Mouse (Mus musculus): ENCODE data around the gene Casp6. TPM values are rescaled to one million over a fixed set of nuclear protein-coding genes. Genes with fewer than 3 reads are reported as not detected.

Gene Casp6
- 16.5 and 17.5 TPM in 2 replicates for polyA plus RNA-seq (2015; fragmentation: Nextera tagmentation; extraction: Ambion mirVana)

- peak within 1 kb of the TSS; percentile 65 for H3K9ac ChIP-seq (ENCODE audit: low read depth, low read length)
- no peaks in the 10 kb centered on the region for H3K36me3 ChIP-seq (ENCODE audit: control insufficient read depth, insufficient read depth, low read length)
- H3K27ac ChIP-seq (ENCODE audit: low read length): no peak within 1 kb of the TSS; the same call in 1 of the 2 replicates
- no peaks in the 10 kb centered on the region for H3K9me3 ChIP-seq (replicated peaks; ENCODE audit: control insufficient read depth, low read length, poor library complexity, severe bottlenecking)
- WGBS: under 1% methylated on average over 34 of the region's 34 CpGs
- H3K4me1 ChIP-seq (ENCODE audit: control insufficient read depth, insufficient read depth, low read length): peaks cover 6% of the 10 kb centered on the region
- peak within 1 kb of the TSS; percentile 78 for H3K4me2 ChIP-seq (ENCODE audit: low read length)
- H3K27me3 ChIP-seq (ENCODE audit: control insufficient read depth, insufficient read depth, low read depth, low read length): no peaks in the 10 kb centered on the region
- H3K4me3 ChIP-seq (ENCODE audit: low read depth, low read length): peak within 1 kb of the TSS; percentile 49
- peak; percentile 95 for ATAC-seq
These were observed at the start of gene Casp6 for GRCm38 (mm10) chr3:129901271-129901809. Gene Casp6, plus strand, starts transcription at chr3:129901425.

DNA sequence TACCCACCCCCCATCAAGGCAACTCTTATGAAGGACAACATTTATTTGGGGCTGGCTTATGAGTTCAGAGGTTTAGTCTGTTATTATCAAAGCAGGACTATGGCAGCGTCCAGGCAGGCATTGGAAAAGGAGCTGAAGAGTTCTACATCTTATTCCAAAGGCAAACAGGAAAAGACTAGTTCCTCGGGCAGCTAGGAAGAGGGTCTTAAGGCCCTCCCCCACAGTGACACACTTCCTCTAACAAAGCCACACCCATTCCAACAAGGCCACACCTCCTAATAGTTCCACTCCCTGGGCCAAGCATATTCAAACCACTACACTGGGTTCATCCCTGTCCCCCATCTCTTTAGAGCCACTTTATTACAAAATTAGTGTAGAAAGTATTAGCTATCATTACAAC is 38.6 kb upstream of the Casp6 start:
- WGBS: 74% methylated on average over 2 of the region's 2 CpGs
- Histone ChIP-seq H3K36me3 (ENCODE audit: control insufficient read depth, insufficient read depth, low read length) (no peaks in the 10 kb centered on the region), H3K27ac (ENCODE audit: low read length) (no peak overlapping the region), H3K4me3 (ENCODE audit: low read depth, low read length) (no peak overlapping the region), H3K4me2 (ENCODE audit: low read length) (no peak overlapping the region), H3K27me3 (ENCODE audit: control insufficient read depth, insufficient read depth, low read depth, low read length) (no peaks in the 10 kb centered on the region), H3K9me3 (replicated peaks; ENCODE audit: control insufficient read depth, low read length, poor library complexity, severe bottlenecking) (0 out of 2 replicates have a peak, but pooled peaks cover 2% of the 10 kb centered on the region), H3K9ac (ENCODE audit: low read depth, low read length) (no peak overlapping the region), H3K4me1 (ENCODE audit: control insufficient read depth, insufficient read depth, low read length) (no peaks in the 10 kb centered on the region)
- ATAC-seq: no peak

DNA sequence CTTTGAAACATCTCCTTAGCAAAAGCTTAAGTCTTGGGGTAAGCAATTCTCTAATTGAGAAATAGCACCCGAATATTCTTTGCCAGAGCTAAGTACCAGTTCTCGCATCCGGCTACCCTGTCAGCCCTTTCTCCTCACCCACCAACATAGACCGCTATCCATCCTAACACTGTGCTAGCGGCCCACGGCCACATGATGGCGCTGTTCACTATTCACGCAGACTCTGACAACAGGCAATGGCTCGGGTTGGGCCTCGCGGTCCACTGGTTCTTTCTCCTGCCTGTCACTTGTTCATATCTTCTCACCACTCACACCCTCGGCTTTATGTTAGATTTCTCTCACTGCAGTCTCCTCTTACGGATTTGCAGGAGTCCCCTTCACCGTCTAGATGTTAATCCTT is 37.5 kb upstream of the Casp6 start:
- Histone ChIP-seq H3K4me1 (ENCODE audit: control insufficient read depth, insufficient read depth, low read length) (no peaks in the 10 kb centered on the region), H3K9me3 (replicated peaks; ENCODE audit: control insufficient read depth, low read length, poor library complexity, severe bottlenecking) (0 out of 2 replicates have a peak, but pooled peaks cover 2% of the 10 kb centered on the region), H3K4me2 (ENCODE audit: low read length) (no peak overlapping the region), H3K9ac (ENCODE audit: low read depth, low read length) (no peak overlapping the region), H3K27ac (ENCODE audit: low read length) (no peak overlapping the region), H3K27me3 (ENCODE audit: control insufficient read depth, insufficient read depth, low read depth, low read length) (no peaks in the 10 kb centered on the region), H3K36me3 (ENCODE audit: control insufficient read depth, insufficient read depth, low read length) (no peaks in the 10 kb centered on the region), H3K4me3 (ENCODE audit: low read depth, low read length) (no peak overlapping the region)
- ATAC-seq: no peak
- 50% methylated on average over 14 of the region's 14 CpGs for WGBS

GRCm38 (mm10) chr3:129877327-129877726 is 23.9 kb upstream of the Casp6 start:
- Histone ChIP-seq H3K4me1 (ENCODE audit: control insufficient read depth, insufficient read depth, low read length) (peaks cover 9% of the 10 kb centered on the region), H3K27ac (ENCODE audit: low read length) (no peak overlapping the region), H3K27me3 (ENCODE audit: control insufficient read depth, insufficient read depth, low read depth, low read length) (no peaks in the 10 kb centered on the region), H3K9me3 (replicated peaks; ENCODE audit: control insufficient read depth, low read length, poor library complexity, severe bottlenecking) (no peaks in the 10 kb centered on the region), H3K4me2 (ENCODE audit: low read length) (no peak overlapping the region), H3K4me3 (ENCODE audit: low read depth, low read length) (no peak overlapping the region), H3K9ac (ENCODE audit: low read depth, low read length) (no peak overlapping the region), H3K36me3 (ENCODE audit: control insufficient read depth, insufficient read depth, low read length) (no peaks in the 10 kb centered on the region)
- no peak for ATAC-seq
- 89% methylated on average over 10 of the region's 10 CpGs for WGBS

DNA sequence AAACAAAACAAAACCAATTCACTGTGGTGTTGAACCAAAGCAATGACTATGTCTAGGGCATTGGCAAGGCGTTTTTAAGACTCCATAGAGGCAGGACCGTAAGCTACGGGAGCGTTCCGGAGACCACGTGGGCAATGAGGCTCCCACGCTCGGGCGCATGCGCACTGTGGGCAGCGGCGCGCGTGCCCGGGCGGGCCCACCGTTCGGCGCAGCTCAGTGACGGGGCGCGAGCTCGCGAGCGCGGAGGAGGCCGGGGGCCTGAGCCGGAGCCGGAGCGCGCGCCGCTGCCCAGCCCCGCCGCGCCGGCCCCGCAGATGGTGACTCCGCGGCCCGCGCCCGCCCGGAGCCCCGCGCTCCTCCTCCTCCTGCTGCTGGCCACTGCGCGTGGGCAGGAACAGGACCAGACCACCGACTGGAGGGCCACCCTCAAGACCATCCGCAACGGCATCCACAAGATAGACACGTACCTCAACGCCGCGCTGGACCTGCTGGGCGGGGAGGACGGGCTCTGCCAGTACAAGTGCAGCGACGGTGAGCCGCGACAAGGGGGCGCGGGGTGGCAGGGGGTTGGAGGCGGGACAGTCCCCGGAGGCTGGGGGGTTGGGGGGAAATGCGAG is 22.7 kb upstream of the Casp6 start, which contains the start of gene Pla2g12a:
Gene Pla2g12a, plus strand, starts transcription at position 202 of the 617 bp plus-strand sequence.
- H3K4me2 ChIP-seq (ENCODE audit: low read length): peak within 1 kb of the TSS; percentile 82
- under 1% methylated on average over 66 of the region's 66 CpGs for WGBS
- H3K4me3 ChIP-seq (ENCODE audit: low read depth, low read length): peak within 1 kb of the TSS; percentile 76
- H3K9me3 ChIP-seq (replicated peaks; ENCODE audit: control insufficient read depth, low read length, poor library complexity, severe bottlenecking): no peaks in the 10 kb centered on the region
- peak within 1 kb of the TSS; percentile 87 for H3K9ac ChIP-seq (ENCODE audit: low read depth, low read length)
- no peaks in the 10 kb centered on the region for H3K27me3 ChIP-seq (ENCODE audit: control insufficient read depth, insufficient read depth, low read depth, low read length)
- peaks cover 9% of the 10 kb centered on the region for H3K4me1 ChIP-seq (ENCODE audit: control insufficient read depth, insufficient read depth, low read length)
- H3K36me3 ChIP-seq (ENCODE audit: control insufficient read depth, insufficient read depth, low read length): no peaks in the 10 kb centered on the region
- peak within 1 kb of the TSS; percentile 84 for H3K27ac ChIP-seq (ENCODE audit: low read length)
- peak; percentile 96 for ATAC-seq

- no peaks in the 10 kb centered on the region for H3K27me3 ChIP-seq (ENCODE audit: control insufficient read depth, insufficient read depth, low read depth, low read length)
- no peaks in the 10 kb centered on the region for H3K36me3 ChIP-seq (ENCODE audit: control insufficient read depth, insufficient read depth, low read length)
- peak; percentile 68 for ATAC-seq
- H3K9me3 ChIP-seq (replicated peaks; ENCODE audit: control insufficient read depth, low read length, poor library complexity, severe bottlenecking): no peaks in the 10 kb centered on the region
- peak overlapping the region; percentile 84 for H3K27ac ChIP-seq (ENCODE audit: low read length)
- peak overlapping the region; percentile 76 for H3K4me3 ChIP-seq (ENCODE audit: low read depth, low read length)
- peak overlapping the region; percentile 82 for H3K4me2 ChIP-seq (ENCODE audit: low read length)
- WGBS: 0% methylated on average over 23 of the region's 25 CpGs
- H3K4me1 ChIP-seq (ENCODE audit: control insufficient read depth, insufficient read depth, low read length): peaks cover 9% of the 10 kb centered on the region
- peak overlapping the region; percentile 87 for H3K9ac ChIP-seq (ENCODE audit: low read depth, low read length)
These were observed 22.0 kb upstream of the Casp6 start for GRCm38 (mm10) chr3:129879131-129879757.

- Histone ChIP-seq H3K4me3 (ENCODE audit: low read depth, low read length) (no peak overlapping the region), H3K9me3 (replicated peaks; ENCODE audit: control insufficient read depth, low read length, poor library complexity, severe bottlenecking) (no peaks in the 10 kb centered on the region), H3K4me2 (ENCODE audit: low read length) (peak overlapping the region; percentile 82), H3K27ac (ENCODE audit: low read length) (no peak overlapping the region), H3K27me3 (ENCODE audit: control insufficient read depth, insufficient read depth, low read depth, low read length) (no peaks in the 10 kb centered on the region), H3K9ac (ENCODE audit: low read depth, low read length) (no peak overlapping the region), H3K36me3 (ENCODE audit: control insufficient read depth, insufficient read depth, low read length) (no peaks in the 10 kb centered on the region), H3K4me1 (ENCODE audit: control insufficient read depth, insufficient read depth, low read length) (peaks cover 9% of the 10 kb centered on the region)
- WGBS: 70% methylated on average over 2 of the region's 2 CpGs
- no peak for ATAC-seq
These were observed 21.3 kb upstream of the Casp6 start for GRCm38 (mm10) chr3:129879913-129880312.

- no peak overlapping the region for H3K4me2 ChIP-seq (ENCODE audit: low read length)
- 91% methylated on average over 8 of the region's 8 CpGs for WGBS
- no peaks in the 10 kb centered on the region for H3K9me3 ChIP-seq (replicated peaks; ENCODE audit: control insufficient read depth, low read length, poor library complexity, severe bottlenecking)
These were observed 20.2 kb upstream of the Casp6 start for GRCm38 (mm10) chr3:129880925-129881593.

More at GRCm38 (mm10) chr3:129880925-129881593, 20.2 kb upstream of the Casp6 start:
- ATAC-seq: no peak
- Histone ChIP-seq H3K9ac (ENCODE audit: low read depth, low read length) (no peak overlapping the region), H3K36me3 (ENCODE audit: control insufficient read depth, insufficient read depth, low read length) (no peaks in the 10 kb centered on the region), H3K27me3 (ENCODE audit: control insufficient read depth, insufficient read depth, low read depth, low read length) (no peaks in the 10 kb centered on the region), H3K27ac (ENCODE audit: low read length) (no peak overlapping the region), H3K4me3 (ENCODE audit: low read depth, low read length) (no peak overlapping the region), H3K4me1 (ENCODE audit: control insufficient read depth, insufficient read depth, low read length) (peaks cover 9% of the 10 kb centered on the region)

Data from midbrain, embryonic 16.5 days (tissue).